Comparison of ENCODE assay signal across 17 mouse cellular contexts in genomic region chr14:118880696-118881095, GRCm38 (mm10).
"Had no signal": no experiment of that assay in that cellular context is flagged by ENCODE, and none has a peak within 500 bp of the region (broad histone marks: within the 10 kb centered on the region; RNA-seq: fewer than 3 reads in every experiment).

No protein-coding gene starts in this region.

- DNase-seq: lung, adult 18-20 months; lung, embryonic 14.5 days; lung, postnatal 4 days; midbrain, embryonic 14.5 days; retina, postnatal 1 day; right cerebral cortex, adult 18-20 months; right cerebral cortex, postnatal 25 days; right cerebral cortex, postnatal 4 days; spleen, adult 18-20 months; thymus, adult 18-20 months; thymus, postnatal 14 days; thymus, postnatal 36 days had no signal

- H3K4me1 ChIP-seq: midbrain, embryonic 10.5 days; midbrain, embryonic 12.5 days; neural tube, embryonic 13.5 days; neural tube, embryonic 15.5 days had no signal

- H3K9me3 ChIP-seq: midbrain, embryonic 10.5 days; midbrain, embryonic 12.5 days; neural tube, embryonic 13.5 days; neural tube, embryonic 15.5 days had no signal

- H3K4me3 ChIP-seq: midbrain, embryonic 10.5 days; midbrain, embryonic 12.5 days; myocyte; neural tube, embryonic 13.5 days; neural tube, embryonic 15.5 days had no signal

- H3K27ac ChIP-seq: midbrain, embryonic 10.5 days; midbrain, embryonic 12.5 days; neural tube, embryonic 13.5 days; neural tube, embryonic 15.5 days had no signal

- H3K27me3 ChIP-seq: midbrain, embryonic 12.5 days; neural tube, embryonic 13.5 days; neural tube, embryonic 15.5 days had no signal
